Mouse (Mus musculus) thymus, adult 18-20 months (tissue): ENCODE data around the gene Sapcd1.

Source experiments
- DNase-seq, 2 experiments: peaks; one replicate each; pipeline ENCODE4 v3.0.0; 2022; ENCODE audit warnings: mixed read lengths in 2 of 2

Sapcd1 gene

GRCm38 (mm10) chr17:34978239-34978638 is 49.6 kb downstream of the Sapcd1 start:
- no peak for DNase-seq

- no peak for DNase-seq
Measured at GRCm38 (mm10) chr17:34977000-34977399, 50.8 kb downstream of the Sapcd1 start.
